Mouse (Mus musculus) cerebellum, adult 8-10 months (tissue): ENCODE measurements around the gene Zranb1.

Experiments used
- DNase-seq: peaks from one replicate; pipeline ENCODE4 v3.0.0; 2022

Zranb1 gene

DNA sequence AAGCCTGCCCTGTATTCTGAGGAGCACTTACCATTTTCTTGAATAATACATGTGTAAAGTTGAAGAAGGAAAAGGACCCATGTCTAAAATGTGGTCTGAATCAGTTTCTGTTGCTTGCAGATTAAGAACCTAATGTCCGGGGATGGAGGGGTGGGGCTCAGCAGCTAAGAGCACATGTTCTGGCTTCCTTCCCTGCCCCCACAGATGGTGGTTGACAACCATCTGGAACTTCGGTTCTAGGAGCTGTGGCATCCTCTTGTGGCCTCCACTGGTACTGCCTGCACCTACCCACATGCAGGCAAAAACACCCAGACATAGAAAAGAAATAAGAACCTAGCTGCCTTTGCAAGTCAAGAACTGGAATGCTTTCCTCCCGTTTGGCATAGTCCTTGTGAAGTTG is 72.5 kb downstream of the Zranb1 start:
- peak; percentile 92 for DNase-seq

DNA sequence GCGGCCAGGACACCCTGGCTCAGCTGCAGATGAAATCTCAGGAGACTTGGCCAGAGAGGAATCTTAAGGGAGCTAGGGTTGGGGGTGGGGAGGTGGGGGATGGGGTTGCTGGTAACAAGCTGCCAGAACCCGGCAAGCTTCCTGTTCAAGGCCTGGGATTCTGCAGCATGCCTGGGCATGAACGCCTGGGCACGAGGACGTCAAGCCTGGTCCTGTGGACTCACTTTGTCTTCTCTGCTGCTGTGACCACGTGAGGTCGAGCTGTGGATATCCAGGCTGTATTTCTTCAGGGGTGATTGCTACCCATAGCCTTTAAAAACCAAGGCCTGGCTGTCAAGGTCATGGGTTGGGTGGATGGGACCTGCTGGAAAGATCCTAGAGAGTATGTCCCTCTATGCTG is 74.8 kb downstream of the Zranb1 start:
- DNase-seq: no peak

GRCm38 (mm10) chr7:133007343-133007742 is 76.4 kb downstream of the Zranb1 start:
- peak; percentile 66 for DNase-seq

GRCm38 (mm10) chr7:133008663-133009062 is 77.7 kb downstream of the Zranb1 start:
- DNase-seq: peak; percentile 18

DNA sequence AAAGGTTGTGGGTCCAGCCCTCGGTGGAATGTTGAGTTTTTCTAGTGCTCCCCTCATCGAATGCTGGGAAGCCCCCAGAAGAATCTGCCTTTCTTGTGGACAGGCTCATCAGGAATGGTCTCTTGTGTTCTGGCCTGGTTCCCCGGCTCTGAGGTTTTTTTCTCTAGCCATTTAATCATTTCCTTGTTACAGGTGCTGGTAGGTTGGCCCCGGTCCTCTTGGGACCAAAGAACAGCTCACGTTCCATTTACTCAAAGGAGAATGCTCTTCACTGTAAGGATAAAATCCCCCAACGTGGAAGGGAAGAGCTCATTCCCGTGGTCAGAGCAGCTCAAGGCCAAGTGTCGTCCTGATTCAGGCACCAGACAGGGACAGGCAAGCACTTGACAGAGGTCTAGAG is 78.7 kb downstream of the Zranb1 start:
- DNase-seq: no peak

DNA sequence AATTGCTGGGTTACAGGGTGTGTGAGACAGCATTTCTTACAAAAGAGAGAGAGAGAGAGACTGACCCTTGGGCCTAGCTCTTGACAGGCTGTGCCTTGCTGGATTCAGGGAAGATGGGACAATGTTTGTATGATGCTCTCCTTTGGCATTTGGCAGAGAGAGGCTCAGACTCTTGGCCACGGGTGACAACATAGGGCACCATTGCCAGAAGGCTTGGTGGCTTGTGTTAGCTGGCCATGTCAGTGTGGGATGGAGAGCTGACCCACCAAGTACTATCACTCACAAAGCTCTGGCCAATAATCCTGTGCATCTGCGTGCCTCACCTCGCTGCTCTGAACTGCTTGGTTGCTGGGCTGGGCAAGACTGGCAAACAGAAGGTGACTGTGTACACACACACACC is 79.5 kb downstream of the Zranb1 start:
- DNase-seq: no peak

- peak; percentile 67 for DNase-seq
These were observed 80.2 kb downstream of the Zranb1 start for GRCm38 (mm10) chr7:133011191-133011590.

DNA sequence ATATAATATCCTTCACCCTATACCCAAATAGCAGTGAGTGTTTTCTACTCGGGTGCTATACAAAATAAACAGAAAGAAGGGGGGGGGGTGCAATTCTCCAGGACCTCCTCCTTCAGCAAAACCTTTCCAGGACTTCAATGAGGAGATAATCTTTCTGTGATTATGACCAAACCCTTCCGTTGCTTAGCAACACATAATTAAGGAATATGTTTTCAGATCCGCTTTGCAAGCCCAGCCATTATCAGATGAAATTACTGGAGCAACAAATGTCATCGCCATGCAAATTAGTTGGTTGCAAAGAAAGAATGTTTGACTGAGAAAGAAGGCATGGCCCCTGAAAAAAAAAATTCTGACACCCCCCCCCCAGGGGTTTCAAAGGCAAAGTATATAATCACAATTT is 80.7 kb downstream of the Zranb1 start:
- no peak for DNase-seq

DNA sequence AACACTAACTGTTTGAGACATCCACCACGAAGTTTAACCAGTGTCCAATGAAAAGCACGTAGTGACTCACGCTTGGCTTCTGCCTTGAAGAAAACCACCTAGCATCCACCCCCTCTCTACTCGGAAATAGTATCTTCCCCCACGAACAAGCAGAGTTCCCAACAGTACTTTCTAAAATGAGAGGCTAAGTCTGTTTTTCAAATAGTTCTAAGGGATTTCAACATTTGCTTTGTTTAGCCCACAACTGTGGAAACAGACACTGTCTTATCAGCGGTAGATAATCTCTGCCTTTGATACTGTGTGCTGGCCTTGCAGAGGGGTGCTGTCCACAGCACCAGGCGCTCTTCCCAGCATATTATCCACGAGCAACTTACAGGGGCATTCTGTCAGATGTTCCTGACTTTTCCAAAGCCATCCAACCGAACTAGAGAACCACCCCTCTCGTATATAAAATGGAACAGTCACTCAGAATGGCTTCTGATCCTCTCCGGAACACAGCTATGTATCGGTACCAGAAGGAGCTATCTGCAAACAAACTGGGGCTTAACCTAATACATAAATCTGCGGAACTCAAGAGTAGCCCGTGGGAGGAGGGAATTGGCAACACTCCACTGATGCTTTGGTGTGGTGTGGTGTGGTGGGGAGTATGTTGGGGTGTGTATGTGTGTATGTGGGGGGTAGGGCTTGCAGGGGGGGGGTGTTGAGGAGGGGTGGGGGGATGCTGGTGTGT is 81.9 kb downstream of the Zranb1 start:
- no peak for DNase-seq

DNA sequence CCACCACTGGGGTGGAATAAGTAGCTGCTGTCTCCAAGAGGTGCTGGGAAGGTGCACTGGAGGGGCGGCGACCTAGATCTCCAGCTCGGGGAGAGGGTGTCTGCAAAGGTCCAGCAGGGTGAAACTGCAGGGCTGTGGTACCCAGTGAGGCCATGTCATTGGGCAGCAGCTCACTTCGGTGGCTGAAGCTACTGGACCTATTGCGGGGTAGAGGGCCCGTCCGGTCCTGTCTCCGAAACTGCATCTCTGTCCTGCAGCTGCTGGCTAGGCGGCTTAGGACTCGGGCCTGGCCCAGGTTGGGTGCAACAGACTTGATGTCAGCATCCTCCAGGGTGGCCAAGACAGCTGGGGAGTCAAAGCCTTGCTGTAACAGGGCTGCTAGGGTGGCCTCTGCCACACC is 83.0 kb downstream of the Zranb1 start:
- DNase-seq: no peak

GRCm38 (mm10) chr7:133014631-133015030 is 83.7 kb downstream of the Zranb1 start:
- DNase-seq: no peak

DNA sequence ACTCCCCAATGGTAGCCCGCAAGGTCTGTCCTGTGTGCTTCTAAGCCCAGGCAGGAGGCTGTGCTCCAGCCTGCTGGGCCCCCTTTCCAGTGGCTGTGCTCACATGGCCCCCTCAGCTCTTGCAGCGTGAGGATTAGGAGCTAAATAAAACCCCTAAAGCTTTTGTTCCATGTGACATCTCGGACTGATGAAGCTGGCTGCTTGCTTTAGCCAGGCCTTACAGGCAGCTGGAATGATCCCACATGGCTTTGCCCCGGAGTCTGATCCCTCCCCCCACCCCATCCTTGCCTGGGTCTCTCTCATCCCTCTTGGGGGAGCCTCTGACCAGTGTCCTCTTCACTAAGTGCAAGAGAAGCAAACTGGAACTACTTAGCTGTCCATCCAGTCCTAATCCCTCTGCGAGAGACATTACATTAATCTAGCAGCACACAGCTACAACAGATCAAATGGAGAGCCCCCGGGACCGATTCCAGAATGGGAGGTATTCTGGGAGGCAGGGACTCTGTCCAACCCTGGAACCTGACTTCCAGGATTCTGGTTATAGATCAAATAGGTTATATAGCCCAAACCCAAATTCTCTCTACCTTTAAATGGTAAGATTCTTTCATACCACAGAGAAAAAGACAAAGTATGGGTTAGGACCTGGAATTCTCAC is 84.6 kb downstream of the Zranb1 start:
- no peak for DNase-seq

DNA sequence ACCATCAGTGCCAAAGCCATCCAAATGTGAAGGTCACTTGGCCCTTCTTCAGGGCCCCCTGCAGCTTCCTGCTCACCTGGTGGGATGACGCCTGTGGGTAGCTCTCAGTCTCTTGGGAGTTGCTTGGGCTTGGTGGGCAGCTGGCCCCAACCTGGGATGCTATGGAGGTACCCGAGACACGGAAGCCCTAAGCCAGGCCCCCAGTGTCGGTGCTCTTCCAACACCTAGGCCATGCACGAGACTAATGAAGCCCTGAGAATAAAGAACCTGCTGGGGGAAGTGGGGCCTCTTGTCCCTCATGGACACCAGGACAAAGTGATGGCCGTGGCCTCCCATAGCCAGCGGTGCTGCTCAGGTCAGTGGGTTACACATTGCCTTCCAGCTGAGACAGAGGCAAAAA is 88.0 kb downstream of the Zranb1 start:
- no peak for DNase-seq

- DNase-seq: no peak
These were observed 88.6 kb downstream of the Zranb1 start for GRCm38 (mm10) chr7:133019481-133020020.

DNA sequence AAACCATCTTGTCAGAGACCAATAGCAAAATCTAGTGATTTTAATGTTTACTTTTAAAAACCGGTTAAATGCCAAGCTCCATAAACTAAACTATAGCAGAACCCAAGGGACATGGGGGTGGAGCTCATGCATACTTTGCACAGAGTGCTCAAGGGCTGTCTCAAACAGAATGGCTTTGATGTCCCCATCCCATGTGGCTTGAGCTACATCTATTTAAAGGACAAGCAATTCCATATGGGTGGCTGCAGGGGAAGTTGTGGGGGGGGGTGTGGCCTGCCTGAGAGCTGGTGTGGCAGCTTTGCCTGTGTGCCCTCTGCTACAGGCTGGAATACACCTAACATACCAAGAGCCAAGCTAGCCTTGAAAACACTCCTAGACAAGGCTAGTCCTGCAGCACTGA is 93.8 kb downstream of the Zranb1 start:
- DNase-seq: no peak

- no peak for DNase-seq
These were observed 97.0 kb downstream of the Zranb1 start for GRCm38 (mm10) chr7:133027930-133028329.

GRCm38 (mm10) chr7:133029004-133029403 is 98.1 kb downstream of the Zranb1 start:
- no peak for DNase-seq

DNA sequence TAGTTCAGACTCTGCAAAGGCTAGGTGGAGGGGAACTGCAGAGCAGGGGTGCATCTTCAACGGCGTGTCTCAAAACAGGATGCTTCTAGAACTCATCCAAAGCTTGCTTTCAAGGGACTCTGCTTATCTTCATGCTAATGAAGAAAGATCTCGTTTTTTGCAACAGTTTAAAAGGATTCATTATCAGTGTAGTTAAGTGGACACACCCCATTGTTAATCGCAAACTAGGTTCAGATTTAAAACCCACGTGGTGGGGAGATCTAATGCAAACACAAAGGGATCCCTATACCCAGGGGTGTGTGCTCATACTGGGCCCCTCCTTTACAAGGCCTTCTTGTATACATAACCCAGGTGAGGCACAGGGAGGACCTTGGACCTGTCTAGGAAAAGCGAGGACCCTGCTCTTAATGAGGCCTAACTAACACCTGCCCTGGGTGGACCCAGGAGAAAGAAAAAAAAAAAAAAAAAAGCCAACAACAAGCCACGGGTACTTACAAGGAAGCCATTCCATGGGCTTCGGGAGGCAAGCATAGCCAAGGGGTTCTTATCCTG is 98.6 kb downstream of the Zranb1 start:
- DNase-seq: no peak

DNA sequence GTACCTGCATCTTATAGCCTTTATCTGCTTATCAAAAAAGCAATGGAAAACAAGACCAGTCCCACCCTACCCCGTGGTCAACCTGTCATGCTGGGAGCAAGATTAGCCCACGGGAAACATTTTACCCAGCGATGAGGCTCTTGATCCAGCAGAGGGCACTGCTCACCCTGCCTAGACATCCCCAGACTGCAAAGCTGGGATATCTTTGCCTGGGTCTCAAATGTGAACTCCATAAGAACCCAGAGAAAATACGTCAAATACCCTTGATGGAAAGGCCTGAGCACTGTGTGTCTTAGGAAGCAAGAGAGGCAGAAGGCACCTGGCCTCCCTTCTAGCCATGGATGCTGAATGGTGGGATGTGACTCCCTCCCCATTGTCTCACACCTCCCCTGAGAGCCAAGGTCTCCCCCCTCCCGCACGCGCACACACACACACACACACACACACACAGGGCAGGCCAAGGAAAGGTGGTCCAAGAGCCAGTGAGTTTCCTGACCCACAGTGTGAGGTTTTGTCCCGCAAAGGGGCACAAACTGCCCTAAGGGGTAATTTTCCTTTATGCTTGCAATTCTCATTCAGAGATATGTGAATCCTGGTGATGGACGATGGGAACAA is 101.8 kb downstream of the Zranb1 start:
- peak; percentile 68 for DNase-seq

GRCm38 (mm10) chr7:133035901-133036300 is 105.0 kb downstream of the Zranb1 start:
- no peak for DNase-seq
